Mouse (Mus musculus): ENCODE data around the gene Nup93. TPM values are rescaled to one million over a fixed set of nuclear protein-coding genes. Genes with fewer than 3 reads are reported as not detected.

Gene Nup93
- total RNA-seq, 2 experiments from 2014 or later, result 42.5 to 60.5 TPM

- DNase-seq (ENCODE audit: extremely low spot score in 1 of 2, low spot score in 1 of 2), result no peak
These were observed 140.2 kb downstream of the Nup93 start for GRCm38 (mm10) chr8:94354571-94354970.

DNA sequence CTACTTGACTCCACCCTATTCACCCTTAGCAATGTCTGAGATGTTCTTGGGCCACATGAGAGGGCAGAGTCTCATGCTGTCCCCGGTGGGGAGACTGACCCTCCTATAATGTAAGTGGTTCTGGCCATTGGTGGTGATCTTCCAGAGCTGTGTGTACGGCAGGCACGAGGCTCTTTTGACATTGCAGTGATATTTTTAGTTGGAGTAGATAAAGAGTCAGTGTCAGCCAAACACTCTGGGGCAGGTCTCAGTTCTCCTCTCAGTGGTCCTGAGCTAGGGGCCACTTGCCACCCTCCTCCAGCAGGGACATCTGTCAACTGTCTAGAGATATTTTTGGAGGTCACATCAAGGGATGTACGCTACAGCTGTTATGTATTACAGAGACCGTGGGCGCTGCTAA is 142.9 kb downstream of the Nup93 start:
- no peak for DNase-seq (ENCODE audit: extremely low spot score in 1 of 2, low spot score in 1 of 2)

DNA sequence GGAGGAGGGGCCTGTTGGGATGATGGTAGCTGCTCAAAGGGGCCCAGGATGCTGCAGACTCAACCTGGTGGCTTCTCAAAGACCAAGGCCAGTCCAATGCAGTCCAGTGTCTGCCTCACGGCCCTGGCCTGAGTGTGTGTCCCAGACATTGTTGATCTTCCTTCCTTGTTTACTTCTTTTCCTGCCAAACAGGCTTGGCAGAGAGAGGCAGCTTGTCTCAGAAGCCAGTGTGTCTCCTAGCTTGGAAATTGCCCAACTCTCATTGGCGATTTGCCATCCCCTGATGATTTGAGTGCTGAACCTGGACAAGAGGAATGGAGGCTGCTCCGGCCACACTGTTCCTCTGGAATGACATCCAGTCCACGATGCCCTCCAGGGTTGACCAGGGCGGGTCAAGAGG is 144.2 kb downstream of the Nup93 start:
- peak in 1 of 2 experiments; percentile 70 for DNase-seq (ENCODE audit: extremely low spot score in 1 of 2, low spot score in 1 of 2)

DNA sequence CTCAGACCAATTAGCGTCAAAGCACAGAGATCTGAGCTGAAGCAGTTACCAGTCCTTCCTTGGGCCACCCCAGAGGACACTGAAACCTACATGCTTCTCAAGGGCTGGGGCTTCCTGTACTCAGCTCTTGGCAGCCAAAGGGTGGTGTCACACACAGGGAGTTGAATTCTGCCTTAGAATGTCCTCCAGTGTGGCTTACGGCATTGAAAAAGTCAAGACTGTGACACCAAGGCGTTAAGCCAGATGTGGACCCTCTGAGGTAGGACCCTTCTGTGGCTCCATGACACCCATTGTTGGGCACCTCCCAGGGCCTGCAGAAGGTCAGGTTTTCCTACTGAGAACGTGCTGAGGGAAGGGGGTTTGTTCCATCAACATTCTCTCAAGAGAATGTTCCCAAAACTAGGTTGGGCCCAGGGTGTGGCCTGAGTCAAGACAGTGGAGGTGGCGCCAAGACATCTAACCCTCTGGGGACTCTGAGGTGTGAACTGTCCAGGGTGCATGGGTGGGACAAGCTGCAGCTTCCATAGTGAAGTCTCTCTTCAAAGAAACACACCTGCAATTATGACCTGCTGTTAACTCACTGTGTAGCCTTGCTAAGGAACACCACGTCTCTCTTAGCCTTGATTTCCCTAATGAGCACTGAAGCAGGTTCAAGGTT is 147.5 kb downstream of the Nup93 start:
- no peak for DNase-seq (ENCODE audit: extremely low spot score in 1 of 2, low spot score in 1 of 2)

DNA sequence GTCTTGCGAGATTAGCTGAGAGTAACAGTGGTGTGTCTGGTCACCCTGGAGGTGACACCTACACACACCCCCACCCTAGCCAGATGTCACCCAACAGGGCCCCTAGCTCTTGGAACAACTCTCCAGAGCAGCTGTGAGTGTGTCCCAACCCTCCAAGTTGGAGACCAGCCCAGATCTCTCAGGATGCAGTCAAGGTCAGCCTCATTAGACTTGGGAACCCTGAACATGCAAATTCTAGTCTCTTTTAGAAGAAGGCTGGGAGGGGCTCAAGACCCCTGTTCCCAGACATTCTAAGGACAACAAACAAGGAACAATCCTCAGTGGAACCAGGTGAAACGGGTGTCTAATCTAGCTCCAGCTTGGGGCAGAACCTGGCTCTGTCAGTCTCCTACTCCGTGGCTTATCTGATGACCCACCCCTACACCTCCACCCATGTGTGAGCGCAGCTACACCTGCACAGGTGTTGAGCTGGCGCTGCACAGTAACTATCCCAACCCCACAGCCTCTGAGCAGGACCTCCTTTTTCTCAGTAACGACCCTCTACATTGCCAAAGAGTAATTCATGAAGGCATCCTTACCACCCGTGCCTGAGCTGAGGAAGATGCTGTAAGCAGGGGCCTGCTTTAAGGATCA is 148.4 kb downstream of the Nup93 start:
- DNase-seq (ENCODE audit: extremely low spot score in 1 of 2, low spot score in 1 of 2), result no peak

DNA sequence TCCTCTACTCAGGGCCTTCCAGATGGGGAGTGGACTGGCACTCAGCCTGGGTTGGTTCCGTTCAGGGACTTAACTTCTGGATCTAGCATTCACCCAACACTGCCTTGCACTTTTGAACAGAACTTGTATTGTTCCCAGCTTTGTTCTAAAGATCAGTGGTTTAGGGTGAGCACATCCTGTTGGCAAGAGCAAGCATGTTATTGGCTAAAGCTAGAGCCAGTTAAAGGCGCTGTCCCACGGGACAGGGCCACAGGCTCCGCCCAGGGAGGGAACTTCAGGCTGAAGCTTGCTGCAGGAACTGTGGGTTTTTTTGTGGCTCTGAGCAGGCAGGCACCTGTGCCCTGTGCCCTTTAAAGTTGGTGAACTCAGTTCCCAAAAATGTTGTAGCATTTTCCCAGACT is 148.9 kb downstream of the Nup93 start:
- no peak for DNase-seq (ENCODE audit: extremely low spot score in 1 of 2, low spot score in 1 of 2)

DNA sequence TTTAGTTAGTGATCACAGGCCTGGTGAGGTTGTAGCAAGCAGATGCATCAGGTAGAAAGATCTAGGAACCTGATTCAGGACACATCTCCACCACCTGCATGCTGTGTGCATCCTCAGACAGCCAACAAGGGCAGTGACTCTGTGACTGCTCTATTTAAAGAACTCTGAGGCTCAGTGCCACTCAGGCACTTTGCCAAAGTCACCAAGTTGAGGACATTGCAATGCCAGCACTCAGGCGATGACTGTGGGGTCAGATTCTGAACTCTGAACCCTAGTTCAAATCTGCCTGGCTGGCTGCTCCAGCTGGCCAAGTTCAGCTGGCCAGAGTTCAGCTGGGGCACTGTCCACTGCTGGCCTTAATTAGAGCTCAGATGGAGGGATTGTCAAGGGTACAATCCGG is 149.5 kb downstream of the Nup93 start:
- DNase-seq (ENCODE audit: extremely low spot score in 1 of 2, low spot score in 1 of 2), result no peak

DNA sequence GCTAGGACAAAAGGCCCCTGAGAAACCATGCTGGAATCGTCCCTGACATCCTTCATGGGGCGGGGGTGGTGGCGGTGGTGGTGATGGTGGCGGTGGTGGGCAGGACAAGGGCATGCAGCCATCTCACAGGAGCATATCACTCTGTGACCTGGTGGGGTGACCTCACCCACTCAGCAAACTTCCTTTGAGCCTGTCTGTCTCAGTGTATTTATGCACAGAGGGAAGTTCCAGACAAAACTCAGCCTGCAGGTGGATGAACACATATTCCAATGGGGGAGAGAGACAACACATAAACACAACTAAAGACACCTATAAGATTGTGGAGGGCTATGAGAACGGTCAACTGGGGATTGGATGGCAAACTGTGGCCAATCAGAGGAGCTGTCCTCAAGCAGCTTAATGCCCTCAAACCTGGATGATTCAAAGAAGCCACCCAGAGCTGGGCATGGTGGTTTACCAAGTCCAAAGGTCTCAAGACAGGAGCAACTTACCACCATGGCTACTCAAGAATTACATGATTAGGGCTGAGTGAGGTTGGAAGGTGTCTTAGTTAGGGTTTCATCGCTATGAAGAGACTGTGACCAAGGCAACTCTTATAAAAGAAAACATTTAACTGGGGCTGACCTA is 150.4 kb downstream of the Nup93 start:
- DNase-seq (ENCODE audit: extremely low spot score in 1 of 2, low spot score in 1 of 2), result no peak

GRCm38 (mm10) chr8:94365410-94365981 is 151.1 kb downstream of the Nup93 start:
- DNase-seq (ENCODE audit: extremely low spot score in 1 of 2, low spot score in 1 of 2), result no peak

Small RNA genes within 50 kb of the gene (microRNA-seq; reads per million reads assigned to microRNA genes)
- gene Mir138-2, result 2,239 to 3,187 reads per million in 2 experiments

Other genes with a start within 250 kb of the Nup93 start
- 100 to 1,000 TPM; 125 to 132 TPM for gene Amfr, start 201.7 kb upstream of the Nup93 start, total RNA-seq (2021)
- 10 to 100 TPM; 49.9 to 58.5 TPM for gene Nudt21, start 177.5 kb upstream of the Nup93 start, total RNA-seq (2021)
- 10 to 100 TPM; 86.5 to 98.2 TPM for gene Ogfod1, start 177.4 kb upstream of the Nup93 start, total RNA-seq (2021)
- gene Bbs2, start 115.6 kb upstream of the Nup93 start, total RNA-seq (2021), result 10 to 100 TPM; 19.6 to 24.4 TPM
- not detected for gene Mt4, start 77.4 kb upstream of the Nup93 start, total RNA-seq (2021)
- gene Mt3, start 62.0 kb upstream of the Nup93 start, total RNA-seq (2021), result 1,000 to 10,000 TPM; 1,168 to 1,277 TPM
- gene Mt2, start 41.9 kb upstream of the Nup93 start, total RNA-seq (2021), result 100 to 1,000 TPM; 381 to 701 TPM
- 100 to 1,000 TPM; 584 to 804 TPM for gene Mt1, start 35.5 kb upstream of the Nup93 start, total RNA-seq (2021)
- under 1 TPM; 0.25 to 0.59 TPM for gene Slc12a3, start 114.6 kb downstream of the Nup93 start, total RNA-seq (2021)
- 10 to 100 TPM; 50.7 to 61.0 TPM for gene Herpud1, start 171.9 kb downstream of the Nup93 start, total RNA-seq (2021)
- gene Nlrc5, start 219.8 kb downstream of the Nup93 start, total RNA-seq (2021), result under 1 TPM; 0.26 to 0.59 TPM